Mouse (Mus musculus) cerebellum, adult 2 months (tissue): ENCODE measurements around the gene Hsd11b1. TPM values are rescaled to one million over a fixed set of nuclear protein-coding genes. Genes with fewer than 3 reads are reported as not detected.

Experiments
- DNase-seq, 2 experiments: peaks; one replicate each; pipeline ENCODE4 v3.0.0; 2021
- H3K27ac ChIP-seq: fragments of 200-500 bp; 2 replicates; pipeline ENCODE4 v1.5.1; 2012; ENCODE audit warnings: low read length, control low read depth, inconsistent platforms; ENCODE audit not compliant: insufficient read depth
- H3K27me3 ChIP-seq: fragments of 200-500 bp; 2 replicates; pipeline ENCODE4 v1.6.1; 2012; ENCODE audit warnings: inconsistent platforms, mild to moderate bottlenecking, low read length, moderate library complexity; ENCODE audit not compliant: control insufficient read depth, insufficient read depth
- H3K4me1 ChIP-seq: fragments of 200-500 bp; 2 replicates; pipeline ENCODE4 v1.6.1; 2011; ENCODE audit warnings: low read length; ENCODE audit not compliant: control insufficient read depth, insufficient read depth
- H3K4me3 ChIP-seq: fragments of 200-500 bp; replicated peaks from 2 replicates; pipeline ENCODE3; 2011; ENCODE audit warnings: mild to moderate bottlenecking, low read depth, low read length, control low read depth; ENCODE audit not compliant: insufficient read depth
- CTCF ChIP-seq: fragments of 200-500 bp; IDR thresholded peaks from 2 replicates; pipeline ENCODE4 v1.5.1; 2011; ENCODE audit warnings: low read depth, mild to moderate bottlenecking, control low read depth, low read length, moderate library complexity, borderline replicate concordance; ENCODE audit not compliant: insufficient read depth
- POLR2A ChIP-seq: fragments of 200-500 bp; IDR thresholded peaks from 2 replicates; pipeline ENCODE4 v1.6.1; 2011; ENCODE audit warnings: low read length, control low read depth, borderline replicate concordance; ENCODE audit not compliant: insufficient read depth
- WGBS: fragments of 180-500 bp; shearing (Covaris S2); methylation state at CpG from one replicate; pipeline ENCODE4 v1.1.7; 2018; 5-methylcytosine and 5-hydroxymethylcytosine counted together
- polyA plus RNA-seq: library from polyadenylated mRNA; depleted of rRNA; stranded (reverse); fragments of >200 nt; gene quantifications from 2 replicates; pipeline ENCODE4 v1.2.3, GENCODE M21; 2012

The Hsd11b1 gene
- polyA plus RNA-seq, 1 experiment = 94.8 TPM

DNA sequence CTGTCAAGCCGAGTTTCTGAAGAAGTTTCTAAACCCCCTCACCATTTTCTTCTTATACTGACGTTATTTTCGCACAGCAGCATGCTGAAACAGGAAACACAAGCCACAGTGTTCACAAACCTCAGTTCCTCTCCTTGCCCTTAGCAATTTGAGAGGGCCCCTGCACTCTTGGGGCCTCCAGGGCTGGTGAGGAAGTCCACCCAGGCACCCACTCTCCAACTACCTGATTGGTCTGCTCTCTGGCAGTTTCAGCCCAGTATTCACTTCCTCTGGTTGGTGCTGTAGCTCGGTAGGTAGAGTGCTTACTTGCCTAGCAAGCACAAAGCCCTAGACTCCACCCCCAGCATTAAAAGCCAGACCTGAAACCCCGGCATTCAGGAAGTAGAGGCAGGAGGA lies 62.5 kb downstream of the Hsd11b1 start, which contains the start of gene Traf3ip3:
Gene Traf3ip3, minus strand, starts transcription at position 321 of the 396 bp plus-strand sequence.
- no peak within 1 kb of the TSS for H3K4me3 ChIP-seq
- no peaks in the 10 kb centered on the region for H3K4me1 ChIP-seq
- H3K27me3 ChIP-seq = no peaks in the 10 kb centered on the region
- no peak within 1 kb of the TSS for H3K27ac ChIP-seq
- DNase-seq = no peak
- TF ChIP-seq POLR2A (no peak), CTCF (no peak)
- 77% methylated on average over 5 of the region's 5 CpGs for WGBS

DNA sequence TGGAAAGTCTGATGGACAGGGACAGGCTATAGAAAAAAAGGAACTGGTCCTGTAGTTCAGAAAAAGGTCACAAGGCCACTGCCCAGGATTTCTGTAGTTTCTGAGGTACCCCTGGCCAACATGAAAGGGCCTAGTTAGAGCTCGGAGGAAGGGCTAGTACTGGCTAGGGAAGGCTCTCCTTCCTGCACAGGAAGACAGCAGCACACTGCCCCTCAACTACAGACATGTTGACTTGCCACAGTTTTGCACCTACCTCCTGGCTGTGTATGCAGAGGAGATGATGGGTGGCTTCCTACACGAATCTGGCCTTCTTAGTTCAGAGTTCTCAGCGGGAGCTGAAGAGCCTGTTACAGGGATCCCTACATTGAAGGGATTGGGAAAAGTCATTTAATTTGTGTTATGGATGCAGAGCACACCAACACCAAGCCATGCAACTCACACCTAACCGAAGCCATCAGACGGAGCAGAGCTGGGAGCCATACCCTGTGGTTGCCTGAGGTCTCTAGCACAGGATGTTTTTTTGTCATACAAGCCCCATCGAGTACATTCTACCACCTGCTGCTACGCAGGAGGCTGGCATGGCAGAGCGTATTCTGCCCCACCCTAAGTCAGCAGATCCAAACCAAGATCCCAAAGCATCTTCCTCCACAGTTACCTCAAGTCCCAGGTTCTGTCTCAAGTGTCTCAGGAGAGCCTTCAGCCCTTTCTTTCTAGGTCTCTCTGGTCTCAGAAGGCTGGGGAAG lies 63.1 kb downstream of the Hsd11b1 start:
- Histone ChIP-seq H3K4me3 (no peak overlapping the region), H3K4me1 (no peaks in the 10 kb centered on the region), H3K27ac (no peak overlapping the region), H3K27me3 (no peaks in the 10 kb centered on the region)
- TF ChIP-seq CTCF (no peak), POLR2A (no peak)
- 74% methylated on average over 8 of the region's 8 CpGs for WGBS
- no peak for DNase-seq

DNA sequence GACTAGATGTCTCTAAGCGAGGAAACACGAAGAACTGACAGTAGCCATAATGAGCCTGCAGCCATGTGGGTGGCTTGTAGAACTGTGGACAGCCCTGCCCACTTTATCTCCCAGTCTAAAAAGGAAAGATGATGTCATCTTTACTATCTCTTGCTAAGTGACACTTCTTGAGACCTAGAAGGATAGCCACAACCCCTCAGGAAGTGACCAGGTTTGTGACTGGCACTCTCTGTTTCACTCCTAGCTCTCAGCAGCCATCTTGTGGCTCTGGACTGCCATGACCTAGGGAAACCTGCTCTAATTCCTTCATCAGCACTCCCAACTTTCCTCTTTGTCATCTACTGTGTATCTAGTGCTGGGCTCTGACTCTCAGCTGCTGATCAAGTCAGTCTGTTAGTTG lies 65.6 kb downstream of the Hsd11b1 start:
- no peak for TF ChIP-seq CTCF
- TF ChIP-seq POLR2A = no peak
- H3K4me3 ChIP-seq = no peak overlapping the region
- WGBS = 90% methylated on average over 2 of the region's 2 CpGs
- no peak overlapping the region for H3K27ac ChIP-seq
- no peak for DNase-seq
- H3K27me3 ChIP-seq = no peaks in the 10 kb centered on the region
- H3K4me1 ChIP-seq = peaks cover 15% of the 10 kb centered on the region; the same call in 1 of the 2 replicates

DNA sequence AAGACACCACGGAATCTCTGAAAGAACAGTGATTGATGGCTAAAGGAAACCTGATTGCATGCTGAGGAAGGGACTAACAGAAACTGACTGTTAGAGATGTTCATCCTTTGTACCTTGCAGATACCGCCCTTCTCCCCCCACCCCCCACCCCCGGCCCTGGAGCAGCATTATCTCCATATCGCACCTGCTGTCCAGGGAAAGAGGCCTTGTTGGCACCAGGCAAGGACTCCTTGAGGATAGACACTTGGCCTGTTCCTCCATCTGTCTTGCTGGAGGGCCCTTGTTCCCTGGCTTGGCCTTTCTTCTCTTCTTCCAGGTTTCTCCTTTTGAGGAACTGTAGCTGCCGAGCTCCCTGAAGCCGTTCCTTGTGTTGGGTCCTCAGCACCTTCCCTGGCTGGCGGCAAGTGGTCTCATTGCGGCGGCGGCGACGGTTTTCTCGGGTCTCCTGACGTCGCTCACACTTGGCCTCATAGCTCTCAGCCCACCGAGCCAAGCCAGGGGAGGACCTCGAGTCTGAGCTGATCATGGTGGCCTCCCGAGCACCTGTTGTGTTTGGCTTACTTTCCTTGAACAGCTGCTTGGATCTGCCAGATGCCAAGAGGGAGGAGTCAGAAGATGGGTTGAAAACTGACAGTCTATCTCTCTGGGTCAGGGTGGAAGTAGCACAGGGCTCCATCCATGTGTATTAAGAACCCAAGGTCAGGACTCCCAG lies 66.2 kb downstream of the Hsd11b1 start:
- H3K4me1 ChIP-seq = peaks cover 15% of the 10 kb centered on the region; the same call in 1 of the 2 replicates
- WGBS = 62% methylated on average over 18 of the region's 18 CpGs
- no peak overlapping the region for H3K27ac ChIP-seq
- DNase-seq = no peak
- TF ChIP-seq CTCF = no peak
- no peaks in the 10 kb centered on the region for H3K27me3 ChIP-seq
- no peak overlapping the region for H3K4me3 ChIP-seq

DNA sequence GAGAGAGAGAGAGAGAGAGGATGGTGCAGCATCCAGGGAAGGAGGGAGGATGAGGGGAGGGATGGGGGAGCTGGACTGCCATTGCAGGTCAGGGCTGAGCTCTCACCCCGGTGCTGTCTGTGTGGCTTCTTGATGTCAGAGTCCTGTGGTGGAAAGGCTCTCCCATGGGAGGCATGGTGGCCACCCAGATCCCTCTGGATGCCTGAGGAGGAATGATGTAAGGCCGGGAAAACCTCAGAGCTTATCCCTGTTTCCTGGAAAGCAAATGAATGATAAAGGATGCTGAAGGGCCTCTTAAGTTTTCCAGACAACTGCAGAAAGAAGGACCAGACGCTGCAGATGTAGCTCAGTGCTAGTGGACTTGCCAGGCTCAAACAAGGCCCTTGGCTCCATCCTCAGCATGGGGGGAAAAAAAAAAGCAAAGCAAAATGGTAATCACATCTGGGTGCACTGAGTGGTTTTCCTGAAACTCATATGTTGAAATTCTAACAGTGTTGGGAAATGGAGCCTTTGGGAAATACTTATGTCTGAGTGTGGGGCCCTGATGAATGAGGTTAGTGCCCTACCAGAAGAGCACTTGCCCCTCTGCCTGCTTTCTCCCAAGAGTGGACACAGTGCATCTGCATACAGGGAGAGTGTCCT lies 68.6 kb downstream of the Hsd11b1 start:
- TF ChIP-seq CTCF = no peak
- TF ChIP-seq POLR2A = no peak
- WGBS = 61% methylated on average over 3 of the region's 3 CpGs
- no peak for DNase-seq
- H3K27ac ChIP-seq = no peak overlapping the region
- peaks cover 23% of the 10 kb centered on the region for H3K4me1 ChIP-seq
- no peaks in the 10 kb centered on the region for H3K27me3 ChIP-seq
- H3K4me3 ChIP-seq = no peak overlapping the region

DNA sequence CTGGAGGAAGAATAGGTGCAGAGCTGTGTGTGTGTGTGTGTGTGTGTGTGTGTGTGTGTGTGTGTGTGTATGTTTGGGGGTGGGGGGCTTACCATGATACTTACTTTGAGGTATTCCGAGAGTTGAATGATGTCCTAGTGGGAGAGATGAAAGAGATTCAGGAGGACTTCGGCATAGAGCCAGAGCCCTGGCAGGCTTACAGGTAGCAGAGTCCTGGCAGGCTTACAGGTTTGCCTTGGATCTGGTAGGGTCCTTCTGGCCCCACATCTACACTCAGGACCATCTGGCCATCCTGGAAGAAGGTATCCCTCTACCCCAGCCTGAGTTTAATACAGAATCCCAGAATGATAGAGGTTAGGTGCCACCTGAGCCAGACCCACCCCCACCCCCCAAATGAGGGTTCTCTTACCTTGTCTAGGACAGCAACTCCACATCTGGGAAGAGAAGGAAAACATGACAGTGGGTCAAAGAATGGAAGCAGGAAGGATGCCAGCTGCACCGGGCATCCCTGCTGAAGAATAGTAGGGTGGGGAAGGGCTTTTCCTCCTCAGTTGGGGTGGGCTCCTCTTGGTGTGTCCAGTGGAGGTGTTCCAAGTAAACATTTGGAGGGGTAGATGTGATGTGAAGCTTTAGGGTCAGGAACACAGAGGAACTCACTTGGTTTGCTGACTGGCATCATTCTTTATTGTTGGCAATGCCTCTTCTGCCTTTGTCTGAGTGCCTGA lies 69.3 kb downstream of the Hsd11b1 start:
- DNase-seq = peak; percentile 73 to 75
- TF ChIP-seq POLR2A (no peak), CTCF (no peak)
- WGBS = 9% methylated on average over 3 of the region's 3 CpGs
- H3K4me1 ChIP-seq = peaks cover 23% of the 10 kb centered on the region
- H3K27ac ChIP-seq = no peak overlapping the region
- H3K27me3 ChIP-seq = no peaks in the 10 kb centered on the region
- H3K4me3 ChIP-seq = no peak overlapping the region

DNA sequence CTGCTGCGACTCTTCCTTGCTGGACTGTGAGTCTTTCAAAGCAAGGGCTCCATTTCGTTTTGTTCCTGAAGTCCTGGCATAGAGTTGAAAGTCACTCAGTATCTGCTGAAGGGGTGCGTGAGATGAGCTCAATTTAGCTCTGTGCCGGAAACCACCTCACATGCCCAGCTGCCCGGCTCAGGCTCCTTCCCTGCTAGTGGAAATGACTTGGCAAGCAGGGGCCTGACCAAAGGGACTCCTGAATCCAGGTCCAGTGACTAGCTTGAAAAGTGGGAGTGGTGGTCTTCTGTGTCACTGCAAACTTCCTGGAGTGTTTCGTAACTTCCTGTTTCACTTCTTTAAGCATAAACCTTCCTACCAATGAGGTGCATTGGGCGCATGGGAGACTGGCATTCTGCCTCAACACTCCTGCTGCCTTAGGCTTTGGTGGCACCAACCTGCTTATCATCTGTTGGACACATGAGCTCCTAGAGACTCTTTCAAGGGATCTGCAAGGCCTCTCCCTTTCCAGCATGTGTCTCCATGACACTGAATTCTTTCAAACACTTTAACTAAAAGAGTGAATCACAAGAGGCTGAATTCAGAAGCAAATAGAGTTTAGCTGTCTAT lies 72.1 kb downstream of the Hsd11b1 start:
- no peak overlapping the region for H3K4me3 ChIP-seq
- no peaks in the 10 kb centered on the region for H3K27me3 ChIP-seq
- 49% methylated on average over 7 of the region's 7 CpGs for WGBS
- H3K27ac ChIP-seq = no peak overlapping the region
- TF ChIP-seq CTCF = no peak
- no peak for TF ChIP-seq POLR2A
- H3K4me1 ChIP-seq = peaks cover 23% of the 10 kb centered on the region
- DNase-seq = peak in 1 of 2 experiments; percentile 31
